Mouse (Mus musculus) midbrain, embryonic 16.5 days (tissue): Measurements from ENCODE around the gene Chtop. TPM values are rescaled to one million over a fixed set of nuclear protein-coding genes. Genes with fewer than 3 reads are reported as not detected.

Source experiments
- ATAC-seq: fragments of 200-750 bp; cut with Nextera tagmentation; 2 replicates; pipeline ENCODE4 v1.8.0; 2017; ENCODE audit warnings: moderate TSS enrichment
- H3K27ac ChIP-seq: fragments of 300-500 bp; sonication (generic); 2 replicates; pipeline ENCODE4 v1.5.1; 2014; ENCODE audit warnings: mild to moderate bottlenecking, low read length, mixed read lengths
- H3K27me3 ChIP-seq: fragments of 300-500 bp; sonication (generic); 2 replicates; pipeline ENCODE4 v1.6.1; 2014; ENCODE audit warnings: low read depth, low read length, mixed read lengths; ENCODE audit not compliant: control insufficient read depth, insufficient read depth
- H3K36me3 ChIP-seq: fragments of 300-500 bp; sonication (generic); 2 replicates; pipeline ENCODE4 v1.6.1; 2014; ENCODE audit warnings: mild to moderate bottlenecking, low read length, moderate library complexity, mixed read lengths; ENCODE audit not compliant: control insufficient read depth, insufficient read depth
- H3K4me1 ChIP-seq: fragments of 300-500 bp; sonication (generic); 2 replicates; pipeline ENCODE4 v1.6.1; 2014; ENCODE audit warnings: mild to moderate bottlenecking, low read length, mixed read lengths; ENCODE audit not compliant: control insufficient read depth, insufficient read depth
- H3K4me2 ChIP-seq: fragments of 300-500 bp; sonication (generic); 2 replicates; pipeline ENCODE4 v1.6.1; 2014; ENCODE audit warnings: mild to moderate bottlenecking, low read length, mixed read lengths
- H3K4me3 ChIP-seq: fragments of 300-500 bp; sonication (generic); 2 replicates; pipeline ENCODE4 v1.5.1; 2014; ENCODE audit warnings: low read depth, mild to moderate bottlenecking, low read length, moderate library complexity, mixed read lengths
- H3K9ac ChIP-seq: fragments of 300-500 bp; sonication (generic); 2 replicates; pipeline ENCODE4 v1.6.1; 2014; ENCODE audit warnings: low read depth, low read length, mixed read lengths
- H3K9me3 ChIP-seq: fragments of 300-500 bp; sonication (generic); replicated peaks from 2 replicates; pipeline ENCODE4 v1.6.1; 2014; ENCODE audit warnings: mild to moderate bottlenecking, low read length, mixed read lengths; ENCODE audit not compliant: control insufficient read depth, poor library complexity, severe bottlenecking
- WGBS: fragments of 180-500 bp; shearing (Covaris S2); extraction: QIAGEN DNeasy Blood & Tissue Kit; methylation state at CpG from one replicate; pipeline ENCODE4 v1.1.7; 2014; 5-methylcytosine and 5-hydroxymethylcytosine counted together
- polyA plus RNA-seq: library from polyadenylated mRNA; unstranded; fragments of >200 nt; fragmentation: Nextera tagmentation; extraction: Ambion mirVana; gene quantifications from 2 replicates; pipeline ENCODE4 v1.2.1, GENCODE M21; 2015

The Chtop gene
- polyA plus RNA-seq, 1 experiment from 2014 or later: 167 TPM

- under 1% methylated on average over 10 of the region's 10 CpGs for WGBS
- ATAC-seq: no peak
- peaks cover 29% of the 10 kb centered on the region for H3K27me3 ChIP-seq
Observed at GRCm38 (mm10) chr3:90514691-90515090, 5.4 kb upstream of the Chtop start.

DNA sequence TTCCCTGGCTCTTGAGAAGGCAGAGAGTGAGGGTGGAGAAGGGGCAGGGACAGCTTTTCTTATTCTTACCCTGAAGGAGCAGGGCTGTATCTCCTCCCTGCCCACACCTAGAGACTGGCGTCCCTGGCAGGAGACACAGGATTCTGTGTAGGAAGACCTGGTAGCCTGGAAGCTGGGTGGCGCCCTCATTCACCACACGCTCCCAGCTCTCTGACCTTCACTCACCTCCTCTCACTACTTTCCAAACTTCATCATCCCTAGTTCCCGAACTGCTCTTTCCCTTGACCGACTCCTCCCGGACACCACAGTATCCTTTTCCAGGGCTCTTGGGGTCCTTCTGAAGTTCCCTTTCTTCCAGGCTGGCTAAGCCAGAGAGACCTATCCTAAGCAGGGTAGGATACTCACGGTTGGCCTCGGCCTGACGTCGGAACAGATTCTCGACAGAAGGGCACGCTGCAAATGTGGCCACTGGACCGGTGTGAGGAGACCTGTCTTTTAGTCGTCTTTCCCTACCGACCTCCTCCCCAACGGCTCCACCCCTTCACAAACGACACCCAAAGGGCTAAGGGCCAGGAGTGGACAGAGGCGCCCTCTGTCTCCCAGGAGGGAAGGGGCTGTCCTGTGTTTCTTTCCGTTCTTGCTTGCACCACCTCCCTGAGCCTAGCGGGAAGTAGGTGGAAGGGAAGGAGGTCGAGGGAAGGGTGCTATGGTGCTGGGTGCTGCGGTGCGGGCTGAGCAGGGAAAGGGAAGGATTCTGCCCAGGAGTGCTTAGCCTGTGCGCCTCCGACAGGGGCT lies 4.7 kb upstream of the Chtop start, which contains the start of the genes S100a1 and S100a13:
Gene S100a1, minus strand, starts transcription at position 597 of the 795 bp plus-strand sequence.
Gene S100a13, plus strand, starts transcription at position 640 of the 795 bp plus-strand sequence.
- ATAC-seq: no peak
- WGBS: 3% methylated on average over 25 of the region's 25 CpGs
- Histone ChIP-seq H3K9ac (peak within 1 kb of the TSS; percentile 49), H3K9me3 (no peaks in the 10 kb centered on the region), H3K4me1 (peaks cover 9% of the 10 kb centered on the region; the same call in 1 of the 2 replicates), H3K4me3 (peak within 1 kb of the TSS; percentile 30), H3K36me3 (no peaks in the 10 kb centered on the region), H3K4me2 (peak within 1 kb of the TSS; percentile 57), H3K27ac (no peak within 1 kb of the TSS), H3K27me3 (peaks cover 29% of the 10 kb centered on the region)

More at GRCm38 (mm10) chr3:90514691-90515090, 5.4 kb upstream of the Chtop start:
- peak overlapping the region; percentile 30 for H3K4me3 ChIP-seq
- no peak overlapping the region for H3K27ac ChIP-seq
- peak overlapping the region; percentile 57 for H3K4me2 ChIP-seq
- peak overlapping the region; percentile 36 for H3K9ac ChIP-seq
- no peaks in the 10 kb centered on the region for H3K36me3 ChIP-seq
- H3K4me1 ChIP-seq: peaks cover 8% of the 10 kb centered on the region; the same call in 1 of the 2 replicates
- H3K9me3 ChIP-seq: no peaks in the 10 kb centered on the region

GRCm38 (mm10) chr3:90512948-90513642 lies 3.8 kb upstream of the Chtop start:
- Histone ChIP-seq H3K4me1 (peaks cover 11% of the 10 kb centered on the region), H3K4me3 (no peak overlapping the region), H3K4me2 (no peak overlapping the region), H3K9me3 (no peaks in the 10 kb centered on the region), H3K9ac (no peak overlapping the region), H3K27ac (no peak overlapping the region), H3K36me3 (no peaks in the 10 kb centered on the region), H3K27me3 (peaks cover 29% of the 10 kb centered on the region)
- no peak for ATAC-seq
- 77% methylated on average over 9 of the region's 9 CpGs for WGBS

DNA sequence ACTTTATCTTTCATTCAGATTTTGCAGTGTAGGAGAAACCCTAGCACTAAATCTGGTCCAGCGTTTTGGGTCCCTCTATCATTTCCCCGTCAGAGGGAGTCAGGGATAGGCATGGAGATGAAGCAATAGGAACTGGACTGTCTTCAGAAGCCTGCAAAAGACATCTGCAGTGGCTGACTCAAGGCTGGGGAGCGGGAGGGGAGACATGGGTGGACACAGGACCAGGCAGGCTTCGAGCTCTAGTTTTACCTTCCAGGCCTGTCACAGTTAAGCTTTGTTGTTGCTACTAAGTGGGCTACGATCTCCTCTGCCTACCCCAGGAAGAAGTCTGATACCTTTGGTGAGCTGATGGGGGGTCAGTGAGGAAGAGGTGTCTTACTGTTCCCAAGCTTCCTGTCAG lies 3.0 kb upstream of the Chtop start:
- H3K4me2 ChIP-seq: no peak overlapping the region
- no peak overlapping the region for H3K9ac ChIP-seq
- H3K4me3 ChIP-seq: no peak overlapping the region
- peaks cover 29% of the 10 kb centered on the region for H3K27me3 ChIP-seq
- WGBS: 89% methylated on average over 5 of the region's 5 CpGs
- peaks cover 19% of the 10 kb centered on the region for H3K4me1 ChIP-seq
- H3K36me3 ChIP-seq: no peaks in the 10 kb centered on the region
- no peak for ATAC-seq
- no peaks in the 10 kb centered on the region for H3K9me3 ChIP-seq
- H3K27ac ChIP-seq: no peak overlapping the region

- Histone ChIP-seq H3K4me3 (peak overlapping the region; percentile 98), H3K4me2 (peak overlapping the region; percentile 61), H3K4me1 (peaks cover 21% of the 10 kb centered on the region), H3K36me3 (0 out of 2 replicates have a peak, but pooled peaks cover 7% of the 10 kb centered on the region), H3K27me3 (peaks cover 22% of the 10 kb centered on the region), H3K9ac (no peak overlapping the region), H3K9me3 (no peaks in the 10 kb centered on the region), H3K27ac (peak overlapping the region; percentile 98)
- peak; percentile 41 for ATAC-seq
- WGBS: 13% methylated on average over 2 of the region's 2 CpGs
Observed at GRCm38 (mm10) chr3:90509747-90510123, 437 bp upstream of the Chtop start.

GRCm38 (mm10) chr3:90508287-90508949 lies 880 bp downstream of the Chtop start:
- Histone ChIP-seq H3K9ac (peak overlapping the region; percentile 99), H3K4me2 (peak overlapping the region; percentile 75), H3K9me3 (no peaks in the 10 kb centered on the region), H3K4me1 (peaks cover 24% of the 10 kb centered on the region), H3K4me3 (peak overlapping the region; percentile 98), H3K36me3 (peaks cover 9% of the 10 kb centered on the region; the same call in 1 of the 2 replicates), H3K27ac (peak overlapping the region; percentile 98), H3K27me3 (peaks cover 10% of the 10 kb centered on the region)
- ATAC-seq: no peak
- WGBS: 3% methylated on average over 20 of the region's 20 CpGs

DNA sequence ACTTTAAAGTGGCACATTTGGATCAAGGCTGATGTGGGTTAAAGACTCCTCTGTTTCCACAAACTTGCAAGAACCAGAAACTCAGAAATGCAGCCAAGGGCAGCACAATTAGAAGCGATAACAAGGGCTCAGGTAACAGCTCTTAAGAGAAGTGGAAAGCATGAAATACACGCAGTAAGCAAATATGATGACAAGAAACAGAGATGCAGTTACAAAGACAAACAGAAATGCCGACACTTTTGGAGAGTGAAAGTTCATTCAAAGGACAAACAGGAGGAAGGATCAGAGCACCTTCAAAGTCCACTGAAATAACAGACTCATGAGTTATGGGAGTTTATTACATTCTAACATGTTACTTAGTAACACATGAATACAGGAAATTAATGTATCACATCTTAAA lies 2.9 kb downstream of the Chtop start:
- 94% methylated on average over 3 of the region's 3 CpGs for WGBS
- peaks cover 26% of the 10 kb centered on the region for H3K4me1 ChIP-seq
- H3K27me3 ChIP-seq: no peaks in the 10 kb centered on the region
- no peak overlapping the region for H3K27ac ChIP-seq
- no peak overlapping the region for H3K4me2 ChIP-seq
- no peaks in the 10 kb centered on the region for H3K9me3 ChIP-seq
- H3K36me3 ChIP-seq: peaks cover 19% of the 10 kb centered on the region
- H3K4me3 ChIP-seq: no peak overlapping the region
- ATAC-seq: no peak
- no peak overlapping the region for H3K9ac ChIP-seq

DNA sequence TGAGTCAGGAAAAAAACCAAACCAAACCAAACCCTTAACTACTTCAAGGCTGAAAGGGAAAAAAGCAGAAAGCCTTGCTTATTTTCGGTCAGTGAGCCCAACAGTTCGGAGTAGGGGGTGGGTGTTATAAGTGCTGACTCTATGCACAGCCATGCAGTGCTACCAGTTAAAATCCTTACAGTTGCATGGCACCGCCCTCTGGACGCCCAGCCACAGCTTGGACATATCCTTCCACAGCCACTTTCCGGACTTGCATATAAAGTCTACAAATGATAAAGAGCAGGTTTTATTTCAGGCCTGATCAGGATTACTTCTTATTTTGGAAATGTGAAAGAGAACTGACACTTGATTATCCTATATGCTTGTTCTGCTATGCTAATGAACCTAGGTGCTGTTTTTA lies 4.1 kb downstream of the Chtop start:
- WGBS: 96% methylated on average over 5 of the region's 5 CpGs
- peaks cover 22% of the 10 kb centered on the region for H3K36me3 ChIP-seq
- ATAC-seq: no peak

More for the DNA sequence above, 4.1 kb downstream of the Chtop start:
- Histone ChIP-seq H3K27ac (no peak overlapping the region), H3K4me1 (peaks cover 26% of the 10 kb centered on the region), H3K9ac (no peak overlapping the region), H3K9me3 (no peaks in the 10 kb centered on the region), H3K27me3 (no peaks in the 10 kb centered on the region), H3K4me3 (no peak overlapping the region), H3K4me2 (no peak overlapping the region)
